Mouse (Mus musculus): ENCODE results near the gene Nagk.
"Not testable (repeated sequence)": the region's sequence is repeated elsewhere in the genome, so short reads cannot be mapped to it uniquely, and the experiment has no call there.

Gene Nagk

GRCm38 (mm10) chr6:83794760-83795296, at the start of gene Nagk:
Gene Nagk, plus strand, starts transcription at chr6:83794982.
- DNase-seq: peak; percentile 95

- DNase-seq: no peak
Observed at GRCm38 (mm10) chr6:83745466-83745865, 49.3 kb upstream of the Nagk start.

- DNase-seq: no peak
Observed at GRCm38 (mm10) chr6:83749286-83749685, 45.5 kb upstream of the Nagk start.

GRCm38 (mm10) chr6:83750171-83750684, 44.6 kb upstream of the Nagk start:
- DNase-seq: peak; percentile 57

GRCm38 (mm10) chr6:83756051-83756450, 38.7 kb upstream of the Nagk start:
- DNase-seq: no peak

GRCm38 (mm10) chr6:83762344-83762743, 32.4 kb upstream of the Nagk start, which contains the start of gene Ankrd53:
Gene Ankrd53, plus strand, starts transcription at chr6:83762644.
- DNase-seq: no peak

- peak; percentile 37 for DNase-seq
Observed at GRCm38 (mm10) chr6:83762880-83763431, 31.8 kb upstream of the Nagk start.

- no peak for DNase-seq
Observed at GRCm38 (mm10) chr6:83766982-83767381, 27.8 kb upstream of the Nagk start.

- no peak for DNase-seq
Observed at GRCm38 (mm10) chr6:83768485-83768884, 26.3 kb upstream of the Nagk start.

GRCm38 (mm10) chr6:83774126-83774525, 20.7 kb upstream of the Nagk start:
- no peak for DNase-seq

- DNase-seq: no peak
Observed at GRCm38 (mm10) chr6:83774781-83775563, 19.8 kb upstream of the Nagk start.

GRCm38 (mm10) chr6:83775638-83776293, 19.0 kb upstream of the Nagk start, which contains the start of gene Tex261:
Gene Tex261, minus strand, starts transcription at chr6:83775813.
- peak; percentile 90 for DNase-seq

- no peak for DNase-seq
Observed at GRCm38 (mm10) chr6:83778306-83778705, 16.5 kb upstream of the Nagk start.

GRCm38 (mm10) chr6:83779026-83779425, 15.8 kb upstream of the Nagk start:
- DNase-seq: peak; percentile 67

- DNase-seq: no peak
Observed at GRCm38 (mm10) chr6:83786426-83786825, 8.4 kb upstream of the Nagk start.

- no peak for DNase-seq
Observed at GRCm38 (mm10) chr6:83788554-83788953, 6.2 kb upstream of the Nagk start.

- DNase-seq: not testable (repeated sequence)
Observed at GRCm38 (mm10) chr6:83790533-83790932, 4.2 kb upstream of the Nagk start.

GRCm38 (mm10) chr6:83791251-83791890, 3.4 kb upstream of the Nagk start:
- DNase-seq: no peak

- peak; percentile 45 for DNase-seq
Observed at GRCm38 (mm10) chr6:83795492-83795900, 714 bp downstream of the Nagk start.

- peak; percentile 67 for DNase-seq
Observed at GRCm38 (mm10) chr6:83796686-83797085, 1.9 kb downstream of the Nagk start.

- DNase-seq: no peak
Observed at GRCm38 (mm10) chr6:83802033-83802432, 7.3 kb downstream of the Nagk start.

- DNase-seq: no peak
Observed at GRCm38 (mm10) chr6:83802846-83803245, 8.1 kb downstream of the Nagk start.

- DNase-seq: no peak
Observed at GRCm38 (mm10) chr6:83815801-83816200, 21.0 kb downstream of the Nagk start.

Measured in kidney, adult 9 months (tissue).